Mouse (Mus musculus): ENCODE data around the gene 5730596B20Rik. TPM values are rescaled to one million over a fixed set of nuclear protein-coding genes. Genes with fewer than 3 reads are reported as not detected.
A peak's percentile ranks its signal among the peaks of the same experiment; 100 is the strongest.

Gene 5730596B20Rik
- polyA plus RNA-seq, 1 experiment from 2014 or later: 1.3 TPM

GRCm38 (mm10) chr6:52178918-52179665 lies 1.8 kb downstream of the 5730596B20Rik start:
- Histone ChIP-seq H3K4me3 (replicated peaks; ENCODE audit: low read depth, low read length) (peak overlapping the region; percentile 38), H3K4me1 (replicated peaks; ENCODE audit: insufficient read depth, low read length) (peaks cover 58% of the 10 kb centered on the region), H3K9ac (ENCODE audit: low read depth, low read length) (peak overlapping the region; percentile 88), H3K4me2 (ENCODE audit: low read length) (peak overlapping the region; percentile 81), H3K27ac (peak overlapping the region; percentile 96), H3K9me3 (replicated peaks; ENCODE audit: low read length) (no peaks in the 10 kb centered on the region), H3K27me3 (ENCODE audit: insufficient read depth, low read length) (no peaks in the 10 kb centered on the region), H3K36me3 (ENCODE audit: insufficient read depth, low read length) (0 out of 2 replicates have a peak, but pooled peaks cover 3% of the 10 kb centered on the region)
- ATAC-seq (replicated peaks; ENCODE audit: low FRiP score, low read depth): no peak
- TF ChIP-seq CTCF (IDR thresholded peaks at IDR 0.05; ENCODE audit: low read depth): no peak
- DNase-seq (ENCODE audit: low spot score): no peak
- 27% methylated on average over 4 of the region's 4 CpGs for WGBS

GRCm38 (mm10) chr6:52179690-52180089 lies 2.4 kb downstream of the 5730596B20Rik start:
- Histone ChIP-seq H3K9me3 (replicated peaks; ENCODE audit: low read length) (no peaks in the 10 kb centered on the region), H3K36me3 (ENCODE audit: insufficient read depth, low read length) (0 out of 2 replicates have a peak, but pooled peaks cover 3% of the 10 kb centered on the region), H3K4me1 (replicated peaks; ENCODE audit: insufficient read depth, low read length) (peaks cover 64% of the 10 kb centered on the region), H3K4me3 (replicated peaks; ENCODE audit: low read depth, low read length) (peak overlapping the region; percentile 38), H3K27me3 (ENCODE audit: insufficient read depth, low read length) (no peaks in the 10 kb centered on the region), H3K27ac (peak overlapping the region; percentile 96), H3K9ac (ENCODE audit: low read depth, low read length) (peak overlapping the region; percentile 88), H3K4me2 (ENCODE audit: low read length) (peak overlapping the region; percentile 81)
- DNase-seq (ENCODE audit: low spot score) (no peak), ATAC-seq (replicated peaks; ENCODE audit: low FRiP score, low read depth) (no peak)
- TF ChIP-seq CTCF (IDR thresholded peaks at IDR 0.05; ENCODE audit: low read depth): no peak
- 13% methylated on average over 10 of the region's 10 CpGs for whole genome bisulfite sequencing

GRCm38 (mm10) chr6:52180213-52180710 lies 3.0 kb downstream of the 5730596B20Rik start:
- no peak for ATAC-seq (replicated peaks; ENCODE audit: low FRiP score, low read depth)
- 25% methylated on average over 11 of the region's 11 CpGs for WGBS

GRCm38 (mm10) chr6:52180726-52181125 lies 3.4 kb downstream of the 5730596B20Rik start:
- no peak overlapping the region for H3K4me3 ChIP-seq (replicated peaks; ENCODE audit: low read depth, low read length)
- peak overlapping the region; percentile 88; the same call in 1 of the 2 replicates for H3K9ac ChIP-seq (ENCODE audit: low read depth, low read length)
- H3K4me1 ChIP-seq (replicated peaks; ENCODE audit: insufficient read depth, low read length): peaks cover 70% of the 10 kb centered on the region
- H3K27ac ChIP-seq: peak overlapping the region; percentile 54; the same call in 1 of the 2 replicates
- H3K27me3 ChIP-seq (ENCODE audit: insufficient read depth, low read length): no peaks in the 10 kb centered on the region
- 0 out of 2 replicates have a peak, but pooled peaks cover 3% of the 10 kb centered on the region for H3K36me3 ChIP-seq (ENCODE audit: insufficient read depth, low read length)
- no peak for TF ChIP-seq CTCF (IDR thresholded peaks at IDR 0.05; ENCODE audit: low read depth)
- H3K9me3 ChIP-seq (replicated peaks; ENCODE audit: low read length): no peaks in the 10 kb centered on the region
- 54% methylated on average over 3 of the region's 3 CpGs for WGBS
- ATAC-seq (replicated peaks; ENCODE audit: low FRiP score, low read depth) (no peak), DNase-seq (ENCODE audit: low spot score) (no peak)
- H3K4me2 ChIP-seq (ENCODE audit: low read length): peak overlapping the region; percentile 81

More at GRCm38 (mm10) chr6:52180213-52180710, 3.0 kb downstream of the 5730596B20Rik start:
- Histone ChIP-seq H3K4me1 (replicated peaks; ENCODE audit: insufficient read depth, low read length) (peaks cover 66% of the 10 kb centered on the region), H3K27ac (peak overlapping the region; percentile 96), H3K27me3 (ENCODE audit: insufficient read depth, low read length) (no peaks in the 10 kb centered on the region), H3K4me2 (ENCODE audit: low read length) (peak overlapping the region; percentile 81), H3K9me3 (replicated peaks; ENCODE audit: low read length) (no peaks in the 10 kb centered on the region), H3K9ac (ENCODE audit: low read depth, low read length) (peak overlapping the region; percentile 88), H3K4me3 (replicated peaks; ENCODE audit: low read depth, low read length) (peak overlapping the region; percentile 38), H3K36me3 (ENCODE audit: insufficient read depth, low read length) (0 out of 2 replicates have a peak, but pooled peaks cover 3% of the 10 kb centered on the region)
- DNase-seq (ENCODE audit: low spot score): no peak
- TF ChIP-seq CTCF (IDR thresholded peaks at IDR 0.05; ENCODE audit: low read depth): no peak

- no peak for ATAC-seq (replicated peaks; ENCODE audit: low FRiP score, low read depth)
Observed at GRCm38 (mm10) chr6:52182030-52182429, 4.7 kb downstream of the 5730596B20Rik start.

GRCm38 (mm10) chr6:52182793-52183192 lies 5.5 kb downstream of the 5730596B20Rik start:
- ATAC-seq (replicated peaks; ENCODE audit: low FRiP score, low read depth): no peak
- Histone ChIP-seq H3K27ac (peak overlapping the region; percentile 93), H3K9ac (ENCODE audit: low read depth, low read length) (no peak overlapping the region)

More at GRCm38 (mm10) chr6:52182030-52182429, 4.7 kb downstream of the 5730596B20Rik start:
- Histone ChIP-seq H3K27me3 (ENCODE audit: insufficient read depth, low read length) (no peaks in the 10 kb centered on the region), H3K36me3 (ENCODE audit: insufficient read depth, low read length) (0 out of 2 replicates have a peak, but pooled peaks cover 3% of the 10 kb centered on the region), H3K9ac (ENCODE audit: low read depth, low read length) (no peak overlapping the region), H3K4me3 (replicated peaks; ENCODE audit: low read depth, low read length) (no peak overlapping the region), H3K27ac (no peak overlapping the region), H3K4me2 (ENCODE audit: low read length) (no peak overlapping the region), H3K4me1 (replicated peaks; ENCODE audit: insufficient read depth, low read length) (peaks cover 72% of the 10 kb centered on the region), H3K9me3 (replicated peaks; ENCODE audit: low read length) (no peaks in the 10 kb centered on the region)
- no peak for TF ChIP-seq CTCF (IDR thresholded peaks at IDR 0.05; ENCODE audit: low read depth)
- WGBS: 54% methylated on average over 2 of the region's 2 CpGs
- DNase-seq (ENCODE audit: low spot score): no peak

More at GRCm38 (mm10) chr6:52182793-52183192, 5.5 kb downstream of the 5730596B20Rik start:
- no peak overlapping the region for H3K4me3 ChIP-seq (replicated peaks; ENCODE audit: low read depth, low read length)
- peak; percentile 66 for DNase-seq (ENCODE audit: low spot score)
- H3K4me2 ChIP-seq (ENCODE audit: low read length): peak overlapping the region; percentile 33; the same call in 1 of the 2 replicates
- H3K9me3 ChIP-seq (replicated peaks; ENCODE audit: low read length): no peaks in the 10 kb centered on the region
- H3K4me1 ChIP-seq (replicated peaks; ENCODE audit: insufficient read depth, low read length): peaks cover 76% of the 10 kb centered on the region
- 0 out of 2 replicates have a peak, but pooled peaks cover 3% of the 10 kb centered on the region for H3K36me3 ChIP-seq (ENCODE audit: insufficient read depth, low read length)
- H3K27me3 ChIP-seq (ENCODE audit: insufficient read depth, low read length): no peaks in the 10 kb centered on the region
- 24% methylated on average over 1 of the region's 1 CpGs for WGBS
- TF ChIP-seq CTCF (IDR thresholded peaks at IDR 0.05; ENCODE audit: low read depth): no peak

Measured in kidney, postnatal 0 days (tissue).